Mouse (Mus musculus): ENCODE measurements at regions not wholly inside any gene's neighbourhood (a gene's known extent, or its start where the extent isn't known, plus 50 kb on each side); places are given as distances from the start of the nearest gene placed in this dataset.

GRCm38 (mm10) chr3:138609749-138610148 is 83.8 kb downstream of the Eif4e start:
- H3K4me1 ChIP-seq, result peaks cover 9% of the 10 kb centered on the region; the same call in 1 of the 2 replicates
- H3K27me3 ChIP-seq (replicated peaks), result no peaks in the 10 kb centered on the region
- H3K9ac ChIP-seq, result no peak overlapping the region
- no peaks in the 10 kb centered on the region for H3K36me3 ChIP-seq
- 58% methylated on average over 1 of the region's 1 CpGs for WGBS
- no peak overlapping the region for H3K4me2 ChIP-seq (replicated peaks)
- no peaks in the 10 kb centered on the region for H3K9me3 ChIP-seq
- no peak overlapping the region for H3K4me3 ChIP-seq
- peak; percentile 48; the same call in 1 of the 2 replicates for ATAC-seq (ENCODE audit: low FRiP score, low read depth)
- H3K27ac ChIP-seq, result no peak overlapping the region

GRCm38 (mm10) chr3:138612884-138613653 is 87.1 kb downstream of the Eif4e start:
- H3K36me3 ChIP-seq, result no peaks in the 10 kb centered on the region
- H3K9me3 ChIP-seq, result no peaks in the 10 kb centered on the region
- no peaks in the 10 kb centered on the region for H3K27me3 ChIP-seq (replicated peaks)
- no peak overlapping the region for H3K4me3 ChIP-seq
- ATAC-seq (ENCODE audit: low FRiP score, low read depth), result no peak
- 77% methylated on average over 9 of the region's 9 CpGs for WGBS
- H3K9ac ChIP-seq, result no peak overlapping the region
- H3K4me2 ChIP-seq (replicated peaks), result no peak overlapping the region
- H3K27ac ChIP-seq, result no peak overlapping the region
- peaks cover 9% of the 10 kb centered on the region; the same call in 1 of the 2 replicates for H3K4me1 ChIP-seq

GRCm38 (mm10) chr3:138613680-138614079 is 87.7 kb downstream of the Eif4e start:
- ATAC-seq (ENCODE audit: low FRiP score, low read depth), result no peak
- H3K36me3 ChIP-seq, result no peaks in the 10 kb centered on the region
- peaks cover 8% of the 10 kb centered on the region; the same call in 1 of the 2 replicates for H3K4me1 ChIP-seq
- no peaks in the 10 kb centered on the region for H3K9me3 ChIP-seq
- no peak overlapping the region for H3K27ac ChIP-seq
- no peak overlapping the region for H3K9ac ChIP-seq
- no peak overlapping the region for H3K4me2 ChIP-seq (replicated peaks)
- H3K27me3 ChIP-seq (replicated peaks), result no peaks in the 10 kb centered on the region
- WGBS, result 91% methylated on average over 3 of the region's 3 CpGs
- H3K4me3 ChIP-seq, result no peak overlapping the region

GRCm38 (mm10) chr3:138614899-138615298 is 88.9 kb downstream of the Eif4e start:
- H3K9ac ChIP-seq, result no peak overlapping the region
- 83% methylated on average over 2 of the region's 2 CpGs for WGBS
- no peaks in the 10 kb centered on the region for H3K27me3 ChIP-seq (replicated peaks)
- H3K9me3 ChIP-seq, result no peaks in the 10 kb centered on the region
- H3K27ac ChIP-seq, result no peak overlapping the region
- no peak for ATAC-seq (ENCODE audit: low FRiP score, low read depth)
- H3K4me1 ChIP-seq, result 0 out of 2 replicates have a peak, but pooled peaks cover under 1% of the 10 kb centered on the region
- no peak overlapping the region for H3K4me3 ChIP-seq
- no peak overlapping the region for H3K4me2 ChIP-seq (replicated peaks)
- no peaks in the 10 kb centered on the region for H3K36me3 ChIP-seq

- H3K27me3 ChIP-seq (replicated peaks), result no peaks in the 10 kb centered on the region
- no peak overlapping the region for H3K4me3 ChIP-seq
- no peak overlapping the region for H3K27ac ChIP-seq
- no peak overlapping the region for H3K4me2 ChIP-seq (replicated peaks)
- WGBS, result 89% methylated on average over 4 of the region's 4 CpGs
- no peaks in the 10 kb centered on the region for H3K36me3 ChIP-seq
- no peaks in the 10 kb centered on the region for H3K9me3 ChIP-seq
- ATAC-seq (ENCODE audit: low FRiP score, low read depth), result no peak
- H3K9ac ChIP-seq, result no peak overlapping the region
- H3K4me1 ChIP-seq, result no peaks in the 10 kb centered on the region
Measured at GRCm38 (mm10) chr3:138620263-138620662, 94.3 kb downstream of the Eif4e start.

- no peak overlapping the region for H3K4me3 ChIP-seq
- H3K9ac ChIP-seq, result no peak overlapping the region
- no peak overlapping the region for H3K4me2 ChIP-seq (replicated peaks)
- no peaks in the 10 kb centered on the region for H3K9me3 ChIP-seq
- no peaks in the 10 kb centered on the region for H3K4me1 ChIP-seq
- ATAC-seq (ENCODE audit: low FRiP score, low read depth), result no peak
- WGBS, result 88% methylated on average over 2 of the region's 2 CpGs
- H3K27me3 ChIP-seq (replicated peaks), result no peaks in the 10 kb centered on the region
- H3K27ac ChIP-seq, result no peak overlapping the region
- no peaks in the 10 kb centered on the region for H3K36me3 ChIP-seq
Measured at GRCm38 (mm10) chr3:138624128-138624527, 98.1 kb downstream of the Eif4e start.

GRCm38 (mm10) chr3:138626230-138626629 is 100.3 kb downstream of the Eif4e start:
- ATAC-seq (ENCODE audit: low FRiP score, low read depth), result no peak
- Histone ChIP-seq H3K27ac (no peak overlapping the region), H3K4me3 (no peak overlapping the region), H3K9ac (no peak overlapping the region), H3K27me3 (replicated peaks) (no peaks in the 10 kb centered on the region), H3K36me3 (no peaks in the 10 kb centered on the region), H3K4me1 (no peaks in the 10 kb centered on the region), H3K4me2 (replicated peaks) (no peak overlapping the region), H3K9me3 (no peaks in the 10 kb centered on the region)
- 95% methylated on average over 4 of the region's 4 CpGs for WGBS

GRCm38 (mm10) chr3:138630231-138630630 is 104.3 kb downstream of the Eif4e start:
- no peaks in the 10 kb centered on the region for H3K27me3 ChIP-seq (replicated peaks)
- 89% methylated on average over 13 of the region's 13 CpGs for WGBS
- ATAC-seq (ENCODE audit: low FRiP score, low read depth), result no peak
- no peak overlapping the region for H3K27ac ChIP-seq
- H3K4me2 ChIP-seq (replicated peaks), result no peak overlapping the region
- no peaks in the 10 kb centered on the region for H3K4me1 ChIP-seq
- H3K36me3 ChIP-seq, result no peaks in the 10 kb centered on the region
- H3K9me3 ChIP-seq, result no peaks in the 10 kb centered on the region; the same call in 1 of the 2 replicates
- H3K4me3 ChIP-seq, result no peak overlapping the region
- no peak overlapping the region for H3K9ac ChIP-seq

- Histone ChIP-seq H3K4me2 (replicated peaks) (no peak overlapping the region), H3K4me1 (no peaks in the 10 kb centered on the region), H3K4me3 (no peak overlapping the region), H3K27ac (no peak overlapping the region), H3K27me3 (replicated peaks) (no peaks in the 10 kb centered on the region), H3K9me3 (no peaks in the 10 kb centered on the region; the same call in 1 of the 2 replicates), H3K9ac (no peak overlapping the region), H3K36me3 (no peaks in the 10 kb centered on the region)
- 61% methylated on average over 2 of the region's 2 CpGs for WGBS
- no peak for ATAC-seq (ENCODE audit: low FRiP score, low read depth)
Measured at GRCm38 (mm10) chr3:138632086-138632485, 106.1 kb downstream of the Eif4e start.

GRCm38 (mm10) chr3:138642026-138642425 is 100.0 kb upstream of the Tspan5 start:
- WGBS, result 91% methylated on average over 1 of the region's 1 CpGs
- Histone ChIP-seq H3K9me3 (no peaks in the 10 kb centered on the region), H3K9ac (no peak overlapping the region), H3K4me3 (no peak overlapping the region), H3K4me2 (replicated peaks) (no peak overlapping the region), H3K4me1 (peaks cover 22% of the 10 kb centered on the region), H3K27ac (no peak overlapping the region), H3K36me3 (no peaks in the 10 kb centered on the region), H3K27me3 (replicated peaks) (no peaks in the 10 kb centered on the region)
- no peak for ATAC-seq (ENCODE audit: low FRiP score, low read depth)

- no peak for ATAC-seq (ENCODE audit: low FRiP score, low read depth)
- H3K27ac ChIP-seq, result no peak overlapping the region
- H3K9ac ChIP-seq, result peak overlapping the region; percentile 55
- no peaks in the 10 kb centered on the region for H3K9me3 ChIP-seq
- no peaks in the 10 kb centered on the region for H3K27me3 ChIP-seq (replicated peaks)
- H3K4me3 ChIP-seq, result peak overlapping the region; percentile 22; the same call in 1 of the 2 replicates
- H3K4me1 ChIP-seq, result peaks cover 22% of the 10 kb centered on the region
- 19% methylated on average over 15 of the region's 15 CpGs for WGBS
- H3K36me3 ChIP-seq, result no peaks in the 10 kb centered on the region
- peak overlapping the region; percentile 62 for H3K4me2 ChIP-seq (replicated peaks)
Measured at GRCm38 (mm10) chr3:138643951-138644285, 98.1 kb upstream of the Tspan5 start.

GRCm38 (mm10) chr3:138644286-138644951 is 97.6 kb upstream of the Tspan5 start:
- Histone ChIP-seq H3K36me3 (no peaks in the 10 kb centered on the region), H3K4me3 (peak overlapping the region; percentile 22; the same call in 1 of the 2 replicates), H3K9me3 (no peaks in the 10 kb centered on the region), H3K4me2 (replicated peaks) (peak overlapping the region; percentile 62), H3K9ac (peak overlapping the region; percentile 55), H3K27ac (no peak overlapping the region), H3K27me3 (replicated peaks) (no peaks in the 10 kb centered on the region), H3K4me1 (peaks cover 22% of the 10 kb centered on the region)
- 5% methylated on average over 19 of the region's 19 CpGs for WGBS
- peak; percentile 77 for ATAC-seq (ENCODE audit: low FRiP score, low read depth)

Data from neural tube, embryonic 12.5 days (tissue).